Mouse (Mus musculus) spleen, adult 18-20 months (tissue): ENCODE measurements around the gene Mast4.

Experiments used
- DNase-seq, 2 experiments: peaks; one replicate each; pipeline ENCODE4 v3.0.0; 2022; ENCODE audit warnings: mixed read lengths in 2 of 2

The Mast4 gene

GRCm38 (mm10) chr13:102886147-102886546, 448.1 kb downstream of the Mast4 start:
- no peak for DNase-seq

- DNase-seq: no peak
Observed at GRCm38 (mm10) chr13:102880381-102881076, 453.8 kb downstream of the Mast4 start.

- no peak for DNase-seq
Observed at GRCm38 (mm10) chr13:102878631-102879030, 455.7 kb downstream of the Mast4 start.

- DNase-seq: no peak
Observed at GRCm38 (mm10) chr13:102877766-102878325, 456.5 kb downstream of the Mast4 start.

GRCm38 (mm10) chr13:102877154-102877553, 457.1 kb downstream of the Mast4 start:
- no peak for DNase-seq

GRCm38 (mm10) chr13:102875520-102875919, 458.8 kb downstream of the Mast4 start:
- DNase-seq: no peak

GRCm38 (mm10) chr13:102875144-102875476, 459.2 kb downstream of the Mast4 start:
- no peak for DNase-seq

GRCm38 (mm10) chr13:102874465-102875143, 459.7 kb downstream of the Mast4 start:
- no peak for DNase-seq

- no peak for DNase-seq
Observed at GRCm38 (mm10) chr13:102873412-102874016, 460.8 kb downstream of the Mast4 start.

GRCm38 (mm10) chr13:102871380-102872104, 462.8 kb downstream of the Mast4 start:
- DNase-seq: no peak

GRCm38 (mm10) chr13:102869541-102869940, 464.8 kb downstream of the Mast4 start:
- DNase-seq: no peak

- no peak for DNase-seq
Observed at GRCm38 (mm10) chr13:102866816-102867215, 467.5 kb downstream of the Mast4 start.

GRCm38 (mm10) chr13:102865971-102866724, 468.1 kb downstream of the Mast4 start:
- no peak for DNase-seq

- no peak for DNase-seq
Observed at GRCm38 (mm10) chr13:102865494-102865893, 468.8 kb downstream of the Mast4 start.

- DNase-seq: no peak
Observed at GRCm38 (mm10) chr13:102864840-102865239, 469.5 kb downstream of the Mast4 start.

GRCm38 (mm10) chr13:102864079-102864478, 470.2 kb downstream of the Mast4 start:
- DNase-seq: no peak

- DNase-seq: no peak
Observed at GRCm38 (mm10) chr13:102862981-102863380, 471.3 kb downstream of the Mast4 start.

- no peak for DNase-seq
Observed at GRCm38 (mm10) chr13:102862397-102862796, 471.9 kb downstream of the Mast4 start.

GRCm38 (mm10) chr13:102860733-102861132, 473.6 kb downstream of the Mast4 start:
- DNase-seq: no peak

GRCm38 (mm10) chr13:102860135-102860534, 474.2 kb downstream of the Mast4 start:
- no peak for DNase-seq

GRCm38 (mm10) chr13:102857539-102857838, 476.8 kb downstream of the Mast4 start:
- DNase-seq: no peak

GRCm38 (mm10) chr13:102856821-102857538, 477.3 kb downstream of the Mast4 start:
- DNase-seq: no peak
